Mouse (Mus musculus): Measurements from ENCODE around the gene Cwc25. TPM values are rescaled to one million over a fixed set of nuclear protein-coding genes. Genes with fewer than 3 reads are reported as not detected.
A peak's percentile ranks its signal among the peaks of the same experiment; 100 is the strongest.

Gene Cwc25
- polyA plus RNA-seq, 1 experiment: 19.7 TPM

- no peak for DNase-seq (ENCODE audit: low read depth)
- no peak for TF ChIP-seq POLR2A (IDR thresholded peaks at IDR 0.05; ENCODE audit: borderline replicate concordance, extremely low read depth, insufficient read depth, insufficient read length, poor library complexity, severe bottlenecking)
- TF ChIP-seq CTCF (IDR thresholded peaks at IDR 0.05; ENCODE audit: borderline replicate concordance, extremely low read depth, insufficient read depth, insufficient read length): no peak
These were observed 7.4 kb downstream of the Cwc25 start for GRCm38 (mm10) chr11:97758942-97759341.

- DNase-seq (ENCODE audit: low read depth): no peak
- TF ChIP-seq CTCF (IDR thresholded peaks at IDR 0.05; ENCODE audit: borderline replicate concordance, extremely low read depth, insufficient read depth, insufficient read length): no peak
- no peak for TF ChIP-seq POLR2A (IDR thresholded peaks at IDR 0.05; ENCODE audit: borderline replicate concordance, extremely low read depth, insufficient read depth, insufficient read length, poor library complexity, severe bottlenecking)
These were observed 8.2 kb downstream of the Cwc25 start for GRCm38 (mm10) chr11:97758125-97758524.

GRCm38 (mm10) chr11:97753277-97753676, 13.1 kb downstream of the Cwc25 start:
- DNase-seq (ENCODE audit: low read depth): no peak
- TF ChIP-seq CTCF (IDR thresholded peaks at IDR 0.05; ENCODE audit: borderline replicate concordance, extremely low read depth, insufficient read depth, insufficient read length) (no peak), POLR2A (IDR thresholded peaks at IDR 0.05; ENCODE audit: borderline replicate concordance, extremely low read depth, insufficient read depth, insufficient read length, poor library complexity, severe bottlenecking) (no peak)

- TF ChIP-seq POLR2A (IDR thresholded peaks at IDR 0.05; ENCODE audit: borderline replicate concordance, extremely low read depth, insufficient read depth, insufficient read length, poor library complexity, severe bottlenecking) (no peak), CTCF (IDR thresholded peaks at IDR 0.05; ENCODE audit: borderline replicate concordance, extremely low read depth, insufficient read depth, insufficient read length) (no peak)
- no peak for DNase-seq (ENCODE audit: low read depth)
These were observed 17.9 kb downstream of the Cwc25 start for GRCm38 (mm10) chr11:97748496-97748895.

GRCm38 (mm10) chr11:97747773-97748172, 18.6 kb downstream of the Cwc25 start:
- DNase-seq (ENCODE audit: low read depth): no peak
- TF ChIP-seq CTCF (IDR thresholded peaks at IDR 0.05; ENCODE audit: borderline replicate concordance, extremely low read depth, insufficient read depth, insufficient read length) (no peak), POLR2A (IDR thresholded peaks at IDR 0.05; ENCODE audit: borderline replicate concordance, extremely low read depth, insufficient read depth, insufficient read length, poor library complexity, severe bottlenecking) (no peak)

- TF ChIP-seq CTCF (IDR thresholded peaks at IDR 0.05; ENCODE audit: borderline replicate concordance, extremely low read depth, insufficient read depth, insufficient read length) (no peak), POLR2A (IDR thresholded peaks at IDR 0.05; ENCODE audit: borderline replicate concordance, extremely low read depth, insufficient read depth, insufficient read length, poor library complexity, severe bottlenecking) (no peak)
- no peak for DNase-seq (ENCODE audit: low read depth)
These were observed 21.0 kb downstream of the Cwc25 start for GRCm38 (mm10) chr11:97745331-97745721.

GRCm38 (mm10) chr11:97744718-97745330, 21.5 kb downstream of the Cwc25 start:
- peak; percentile 100 for DNase-seq (ENCODE audit: low read depth)
- TF ChIP-seq POLR2A (IDR thresholded peaks at IDR 0.05; ENCODE audit: borderline replicate concordance, extremely low read depth, insufficient read depth, insufficient read length, poor library complexity, severe bottlenecking): no peak
- no peak for TF ChIP-seq CTCF (IDR thresholded peaks at IDR 0.05; ENCODE audit: borderline replicate concordance, extremely low read depth, insufficient read depth, insufficient read length)

- no peak for DNase-seq (ENCODE audit: low read depth)
- TF ChIP-seq POLR2A (IDR thresholded peaks at IDR 0.05; ENCODE audit: borderline replicate concordance, extremely low read depth, insufficient read depth, insufficient read length, poor library complexity, severe bottlenecking) (peak; percentile 29; the same call in 1 of the 2 replicates), CTCF (IDR thresholded peaks at IDR 0.05; ENCODE audit: borderline replicate concordance, extremely low read depth, insufficient read depth, insufficient read length) (no peak)
These were observed 22.2 kb downstream of the Cwc25 start, which contains the start of gene Pip4k2b for GRCm38 (mm10) chr11:97744063-97744717. Gene Pip4k2b (minus strand): TSS chr11:97744704.

- DNase-seq (ENCODE audit: low read depth): no peak
- TF ChIP-seq POLR2A (IDR thresholded peaks at IDR 0.05; ENCODE audit: borderline replicate concordance, extremely low read depth, insufficient read depth, insufficient read length, poor library complexity, severe bottlenecking): no peak
- no peak for TF ChIP-seq CTCF (IDR thresholded peaks at IDR 0.05; ENCODE audit: borderline replicate concordance, extremely low read depth, insufficient read depth, insufficient read length)
These were observed 22.9 kb downstream of the Cwc25 start for GRCm38 (mm10) chr11:97743423-97743822.

GRCm38 (mm10) chr11:97742591-97742990, 23.8 kb downstream of the Cwc25 start:
- no peak for TF ChIP-seq POLR2A (IDR thresholded peaks at IDR 0.05; ENCODE audit: borderline replicate concordance, extremely low read depth, insufficient read depth, insufficient read length, poor library complexity, severe bottlenecking)
- TF ChIP-seq CTCF (IDR thresholded peaks at IDR 0.05; ENCODE audit: borderline replicate concordance, extremely low read depth, insufficient read depth, insufficient read length): no peak
- DNase-seq (ENCODE audit: low read depth): peak; percentile 8

- no peak for DNase-seq (ENCODE audit: low read depth)
- no peak for TF ChIP-seq POLR2A (IDR thresholded peaks at IDR 0.05; ENCODE audit: borderline replicate concordance, extremely low read depth, insufficient read depth, insufficient read length, poor library complexity, severe bottlenecking)
- TF ChIP-seq CTCF (IDR thresholded peaks at IDR 0.05; ENCODE audit: borderline replicate concordance, extremely low read depth, insufficient read depth, insufficient read length): no peak
These were observed 24.2 kb downstream of the Cwc25 start for GRCm38 (mm10) chr11:97742157-97742556.

- TF ChIP-seq POLR2A (IDR thresholded peaks at IDR 0.05; ENCODE audit: borderline replicate concordance, extremely low read depth, insufficient read depth, insufficient read length, poor library complexity, severe bottlenecking) (no peak), CTCF (IDR thresholded peaks at IDR 0.05; ENCODE audit: borderline replicate concordance, extremely low read depth, insufficient read depth, insufficient read length) (no peak)
- peak; percentile 38 for DNase-seq (ENCODE audit: low read depth)
These were observed 26.2 kb downstream of the Cwc25 start for GRCm38 (mm10) chr11:97740190-97740589.

Measured in brain, embryonic 14.5 days (tissue).